Mouse (Mus musculus) midbrain, embryonic 16.5 days (tissue): ENCODE data around the gene Shcbp1l. TPM values are rescaled to one million over a fixed set of nuclear protein-coding genes. Genes with fewer than 3 reads are reported as not detected.
"Not testable (repeated sequence)": the region's sequence is repeated elsewhere in the genome, so short reads cannot be mapped to it uniquely, and the experiment has no call there.

ENCODE experiments used
- ATAC-seq: fragments of 200-750 bp; cut with Nextera tagmentation; 2 replicates; pipeline ENCODE4 v1.8.0; 2017; ENCODE audit warnings: moderate TSS enrichment
- H3K27ac ChIP-seq: fragments of 300-500 bp; sonication (generic); 2 replicates; pipeline ENCODE4 v1.5.1; 2014; ENCODE audit warnings: mild to moderate bottlenecking, low read length, mixed read lengths
- H3K27me3 ChIP-seq: fragments of 300-500 bp; sonication (generic); 2 replicates; pipeline ENCODE4 v1.6.1; 2014; ENCODE audit warnings: low read depth, low read length, mixed read lengths; ENCODE audit not compliant: control insufficient read depth, insufficient read depth
- H3K36me3 ChIP-seq: fragments of 300-500 bp; sonication (generic); 2 replicates; pipeline ENCODE4 v1.6.1; 2014; ENCODE audit warnings: mild to moderate bottlenecking, low read length, moderate library complexity, mixed read lengths; ENCODE audit not compliant: control insufficient read depth, insufficient read depth
- H3K4me1 ChIP-seq: fragments of 300-500 bp; sonication (generic); 2 replicates; pipeline ENCODE4 v1.6.1; 2014; ENCODE audit warnings: mild to moderate bottlenecking, low read length, mixed read lengths; ENCODE audit not compliant: control insufficient read depth, insufficient read depth
- H3K4me2 ChIP-seq: fragments of 300-500 bp; sonication (generic); 2 replicates; pipeline ENCODE4 v1.6.1; 2014; ENCODE audit warnings: mild to moderate bottlenecking, low read length, mixed read lengths
- H3K4me3 ChIP-seq: fragments of 300-500 bp; sonication (generic); 2 replicates; pipeline ENCODE4 v1.5.1; 2014; ENCODE audit warnings: low read depth, mild to moderate bottlenecking, low read length, moderate library complexity, mixed read lengths
- H3K9ac ChIP-seq: fragments of 300-500 bp; sonication (generic); 2 replicates; pipeline ENCODE4 v1.6.1; 2014; ENCODE audit warnings: low read depth, low read length, mixed read lengths
- H3K9me3 ChIP-seq: fragments of 300-500 bp; sonication (generic); replicated peaks from 2 replicates; pipeline ENCODE4 v1.6.1; 2014; ENCODE audit warnings: mild to moderate bottlenecking, low read length, mixed read lengths; ENCODE audit not compliant: control insufficient read depth, poor library complexity, severe bottlenecking
- WGBS: fragments of 180-500 bp; shearing (Covaris S2); extraction: QIAGEN DNeasy Blood & Tissue Kit; methylation state at CpG from one replicate; pipeline ENCODE4 v1.1.7; 2014; 5-methylcytosine and 5-hydroxymethylcytosine counted together
- polyA plus RNA-seq: library from polyadenylated mRNA; unstranded; fragments of >200 nt; fragmentation: Nextera tagmentation; extraction: Ambion mirVana; gene quantifications from 2 replicates; pipeline ENCODE4 v1.2.1, GENCODE M21; 2015

Gene Shcbp1l
- polyA plus RNA-seq, 1 experiment from 2014 or later = 0.46 TPM

- Histone ChIP-seq H3K27ac (no peak overlapping the region), H3K4me1 (no peaks in the 10 kb centered on the region), H3K4me3 (no peak overlapping the region), H3K27me3 (no peaks in the 10 kb centered on the region), H3K9ac (no peak overlapping the region), H3K9me3 (no peaks in the 10 kb centered on the region), H3K4me2 (no peak overlapping the region), H3K36me3 (no peaks in the 10 kb centered on the region)
- no peak for ATAC-seq
- WGBS = 95% methylated on average over 4 of the region's 4 CpGs
These were observed 10.0 kb upstream of the Shcbp1l start for GRCm38 (mm10) chr1:153414962-153415361.

- H3K4me1 ChIP-seq, H3K9ac ChIP-seq, H3K4me3 ChIP-seq, H3K27me3 ChIP-seq, H3K9me3 ChIP-seq, H3K36me3 ChIP-seq, H3K4me2 ChIP-seq, H3K27ac ChIP-seq, ATAC-seq: not testable (repeated sequence)
- 87% methylated on average over 2 of the region's 5 CpGs for WGBS
These were observed 9.2 kb upstream of the Shcbp1l start for GRCm38 (mm10) chr1:153415742-153416141.

GRCm38 (mm10) chr1:153416271-153416832 is 8.6 kb upstream of the Shcbp1l start:
- H3K4me1 ChIP-seq, H3K4me3 ChIP-seq, H3K9me3 ChIP-seq, H3K27me3 ChIP-seq, H3K36me3 ChIP-seq, ATAC-seq, H3K9ac ChIP-seq, H3K27ac ChIP-seq, H3K4me2 ChIP-seq: not testable (repeated sequence)
- WGBS = 84% methylated on average over 3 of the region's 3 CpGs

GRCm38 (mm10) chr1:153417805-153418204 is 7.2 kb upstream of the Shcbp1l start:
- not testable (repeated sequence) for H3K27me3 ChIP-seq, H3K4me1 ChIP-seq, H3K4me3 ChIP-seq, ATAC-seq, H3K4me2 ChIP-seq, H3K9me3 ChIP-seq, H3K27ac ChIP-seq, H3K9ac ChIP-seq, H3K36me3 ChIP-seq
- 59% methylated on average over 4 of the region's 4 CpGs for WGBS

GRCm38 (mm10) chr1:153424271-153424670 is 691 bp upstream of the Shcbp1l start:
- Histone ChIP-seq H3K9ac (peak overlapping the region; percentile 81), H3K9me3 (no peaks in the 10 kb centered on the region), H3K4me2 (peak overlapping the region; percentile 92), H3K36me3 (no peaks in the 10 kb centered on the region), H3K27me3 (no peaks in the 10 kb centered on the region), H3K4me3 (peak overlapping the region; percentile 62), H3K27ac (no peak overlapping the region), H3K4me1 (peaks cover 3% of the 10 kb centered on the region; the same call in 1 of the 2 replicates)
- 31% methylated on average over 12 of the region's 12 CpGs for WGBS
- ATAC-seq = peak; percentile 34

GRCm38 (mm10) chr1:153431158-153431557 is 6.2 kb downstream of the Shcbp1l start:
- Histone ChIP-seq H3K4me1 (no peaks in the 10 kb centered on the region), H3K4me2 (no peak overlapping the region), H3K9me3 (no peaks in the 10 kb centered on the region), H3K27ac (no peak overlapping the region), H3K36me3 (no peaks in the 10 kb centered on the region), H3K4me3 (no peak overlapping the region), H3K9ac (no peak overlapping the region), H3K27me3 (no peaks in the 10 kb centered on the region)
- ATAC-seq = no peak
- 78% methylated on average over 7 of the region's 7 CpGs for WGBS

GRCm38 (mm10) chr1:153431701-153432100 is 6.7 kb downstream of the Shcbp1l start:
- Histone ChIP-seq H3K4me2 (no peak overlapping the region), H3K4me1 (no peaks in the 10 kb centered on the region), H3K9me3 (no peaks in the 10 kb centered on the region), H3K27ac (no peak overlapping the region), H3K36me3 (no peaks in the 10 kb centered on the region), H3K27me3 (no peaks in the 10 kb centered on the region), H3K9ac (no peak overlapping the region), H3K4me3 (no peak overlapping the region)
- 91% methylated on average over 10 of the region's 10 CpGs for WGBS
- ATAC-seq = no peak

GRCm38 (mm10) chr1:153432329-153432728 is 7.4 kb downstream of the Shcbp1l start:
- no peaks in the 10 kb centered on the region for H3K27me3 ChIP-seq
- ATAC-seq = no peak
- no peaks in the 10 kb centered on the region for H3K36me3 ChIP-seq
- H3K4me3 ChIP-seq = no peak overlapping the region
- no peak overlapping the region for H3K27ac ChIP-seq
- no peak overlapping the region for H3K9ac ChIP-seq
- no peaks in the 10 kb centered on the region for H3K4me1 ChIP-seq
- no peaks in the 10 kb centered on the region for H3K9me3 ChIP-seq
- no peak overlapping the region for H3K4me2 ChIP-seq
- WGBS = 88% methylated on average over 2 of the region's 2 CpGs

- no peaks in the 10 kb centered on the region for H3K27me3 ChIP-seq
- WGBS = 82% methylated on average over 5 of the region's 5 CpGs
- no peak for ATAC-seq
These were observed 9.1 kb downstream of the Shcbp1l start for GRCm38 (mm10) chr1:153433851-153434589.

More at GRCm38 (mm10) chr1:153433851-153434589, 9.1 kb downstream of the Shcbp1l start:
- Histone ChIP-seq H3K4me2 (no peak overlapping the region), H3K4me3 (no peak overlapping the region), H3K9me3 (no peaks in the 10 kb centered on the region), H3K36me3 (no peaks in the 10 kb centered on the region), H3K4me1 (no peaks in the 10 kb centered on the region), H3K9ac (no peak overlapping the region), H3K27ac (no peak overlapping the region)
